Mouse (Mus musculus): ENCODE measurements around the gene 1700020A23Rik. TPM values are rescaled to one million over a fixed set of nuclear protein-coding genes. Genes with fewer than 3 reads are reported as not detected.
"Not testable (repeated sequence)": the region's sequence is repeated elsewhere in the genome, so short reads cannot be mapped to it uniquely, and the experiment has no call there.

The 1700020A23Rik gene
- not detected in 2 replicates for total RNA-seq (2014; fragmentation: Nextera tagmentation)
- not detected in 2 replicates for total RNA-seq (2017)

DNA sequence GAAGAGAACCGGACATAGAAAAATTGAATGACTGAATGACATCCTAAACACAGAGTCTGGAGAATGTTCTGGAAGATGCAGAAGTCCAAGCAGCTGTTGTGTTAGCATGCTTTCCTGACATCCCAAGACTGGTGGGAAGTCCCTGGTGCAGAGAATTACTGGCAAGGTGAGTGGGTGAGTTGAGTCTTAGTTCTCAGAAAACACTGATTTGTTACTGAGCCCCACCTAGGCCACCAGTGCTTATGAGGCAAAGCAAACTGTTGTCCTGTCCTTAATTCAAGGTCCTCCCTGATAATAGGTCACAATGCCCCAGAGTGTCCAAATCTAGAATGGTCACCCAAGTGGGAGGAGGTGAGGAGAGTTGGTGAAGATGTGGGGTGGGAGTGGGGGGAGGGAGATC, at the start of gene 1700020A23Rik, which contains the start of gene Gm28372:
Gene 1700020A23Rik, plus strand, starts transcription at position 321 of the 400 bp plus-strand sequence.
Gene Gm28372, plus strand, starts transcription at position 301 of the 400 bp plus-strand sequence.
- no peak for ATAC-seq (replicated peaks; ENCODE audit: low FRiP score, low TSS enrichment, poor library complexity, severe bottlenecking)

DNA sequence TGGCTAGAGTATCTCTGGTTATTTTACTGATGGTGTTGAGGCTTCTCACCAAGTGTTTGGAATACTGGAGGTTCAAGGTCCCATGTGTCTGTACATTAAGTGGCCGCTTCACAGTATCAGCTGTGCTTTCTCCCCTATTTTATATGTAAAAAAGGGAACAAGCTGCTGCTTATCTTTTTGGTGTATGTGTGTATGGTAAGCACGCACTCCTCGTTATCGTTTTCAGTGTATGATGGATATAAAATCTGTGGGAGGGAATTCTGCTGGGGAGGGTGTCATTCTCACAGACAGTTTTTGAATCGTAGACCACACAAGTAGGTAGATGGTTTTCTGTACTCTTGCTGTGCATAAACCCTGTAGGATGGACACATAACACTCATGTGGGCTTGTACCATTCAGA, 47.5 kb upstream of the 1700020A23Rik start:
- no peak for ATAC-seq (replicated peaks; ENCODE audit: low FRiP score, low TSS enrichment, poor library complexity, severe bottlenecking)

- ATAC-seq (replicated peaks; ENCODE audit: low FRiP score, low TSS enrichment, poor library complexity, severe bottlenecking): no peak
Measured at GRCm38 (mm10) chr2:130358852-130359251, 46.2 kb upstream of the 1700020A23Rik start.

DNA sequence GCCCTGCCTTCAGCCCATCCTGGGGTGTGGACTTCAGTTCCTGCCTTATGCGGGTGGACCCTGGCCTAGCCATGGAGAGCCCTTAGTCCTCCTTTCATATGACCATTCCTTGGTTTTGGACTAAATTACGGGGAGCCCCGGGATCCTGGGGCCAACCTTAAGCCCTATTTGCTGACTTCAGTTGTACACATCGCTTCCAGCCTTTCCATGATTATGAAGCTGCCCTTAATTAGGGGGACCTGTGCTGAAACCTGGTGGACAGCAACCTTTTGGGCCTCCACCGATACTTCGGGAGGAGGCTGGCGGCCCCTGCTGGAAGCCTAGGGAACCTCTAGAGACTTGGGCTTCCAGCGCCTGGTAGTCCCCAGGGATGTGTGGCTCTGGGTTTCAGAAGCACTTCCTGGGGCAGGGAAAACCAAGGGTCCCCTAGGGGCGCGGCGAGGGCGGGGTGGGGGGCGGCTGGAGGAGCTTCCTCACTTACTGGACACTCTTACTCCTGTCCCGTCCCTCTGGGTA, 42.5 kb upstream of the 1700020A23Rik start:
- ATAC-seq (replicated peaks; ENCODE audit: low FRiP score, low TSS enrichment, poor library complexity, severe bottlenecking): peak; percentile 79

GRCm38 (mm10) chr2:130365211-130366094, 39.6 kb upstream of the 1700020A23Rik start:
- 0 out of 2 replicates have a peak, but pooled peaks have one; percentile 11 for ATAC-seq (replicated peaks; ENCODE audit: low FRiP score, low TSS enrichment, poor library complexity, severe bottlenecking)

- ATAC-seq (replicated peaks; ENCODE audit: low FRiP score, low TSS enrichment, poor library complexity, severe bottlenecking): no peak
Measured at GRCm38 (mm10) chr2:130367386-130367785, 37.7 kb upstream of the 1700020A23Rik start.

DNA sequence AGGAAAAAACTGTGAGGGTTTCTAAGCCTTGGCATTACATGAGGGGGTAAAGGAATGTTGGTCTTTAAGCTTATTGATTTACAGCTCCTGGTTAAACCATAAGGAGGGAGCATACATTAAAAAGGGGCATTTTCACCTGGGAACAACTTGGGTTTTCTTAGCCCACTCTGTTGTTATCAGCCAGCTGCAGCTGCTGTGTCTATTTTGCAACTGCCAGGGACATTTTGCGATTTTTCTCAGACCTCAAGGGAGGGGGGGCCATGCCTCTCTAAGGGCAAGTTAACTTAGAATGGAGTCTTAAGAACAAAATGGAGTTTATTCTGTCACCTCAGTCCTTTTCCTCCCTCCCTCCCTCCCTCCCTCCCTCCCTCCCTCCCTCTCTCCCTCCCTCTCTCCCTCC, 32.0 kb upstream of the 1700020A23Rik start:
- not testable (repeated sequence) for ATAC-seq (replicated peaks; ENCODE audit: low FRiP score, low TSS enrichment, poor library complexity, severe bottlenecking)

GRCm38 (mm10) chr2:130374951-130375350, 30.1 kb upstream of the 1700020A23Rik start:
- 0 out of 2 replicates have a peak, but pooled peaks have one; percentile 18 for ATAC-seq (replicated peaks; ENCODE audit: low FRiP score, low TSS enrichment, poor library complexity, severe bottlenecking)

DNA sequence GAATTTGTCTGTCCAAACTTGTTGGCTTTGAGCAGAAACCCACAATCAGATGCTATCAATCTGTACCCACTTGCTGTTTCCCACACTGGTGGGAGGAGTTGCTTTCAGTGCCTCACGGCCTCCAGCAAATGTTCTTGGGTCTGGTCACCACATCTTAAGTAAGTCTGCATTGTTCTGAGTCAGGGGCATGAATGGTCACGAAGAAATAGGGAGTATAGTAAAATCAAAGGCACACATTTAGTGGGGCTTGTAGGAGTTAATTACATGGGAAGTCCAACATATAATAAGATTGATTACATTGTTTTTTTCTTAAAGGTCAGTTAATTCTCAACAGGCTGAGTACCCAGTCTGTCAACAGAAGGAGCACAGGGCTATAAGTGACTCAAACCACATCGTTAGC, 21.9 kb upstream of the 1700020A23Rik start:
- no peak for ATAC-seq (replicated peaks; ENCODE audit: low FRiP score, low TSS enrichment, poor library complexity, severe bottlenecking)

DNA sequence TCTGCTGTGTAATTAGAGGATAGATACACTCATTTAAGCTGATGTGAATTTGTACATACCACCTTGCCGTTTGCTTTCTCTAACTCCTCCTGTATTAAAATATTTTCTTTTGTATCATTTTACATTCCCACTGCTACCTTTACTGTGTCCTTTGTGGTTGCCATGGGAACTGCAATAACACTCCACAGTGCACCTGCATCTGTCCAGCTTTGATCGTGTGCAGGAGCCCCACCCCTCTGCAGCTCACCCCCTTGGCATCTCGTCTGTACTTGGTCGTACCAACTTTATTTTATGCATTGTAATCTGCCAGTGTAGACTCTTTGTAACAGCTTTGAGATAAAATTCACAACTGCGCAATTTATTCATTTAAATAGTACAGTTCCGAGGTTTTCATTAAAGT, 21.2 kb upstream of the 1700020A23Rik start:
- ATAC-seq (replicated peaks; ENCODE audit: low FRiP score, low TSS enrichment, poor library complexity, severe bottlenecking): no peak

GRCm38 (mm10) chr2:130386212-130386611, 18.8 kb upstream of the 1700020A23Rik start:
- ATAC-seq (replicated peaks; ENCODE audit: low FRiP score, low TSS enrichment, poor library complexity, severe bottlenecking): no peak

GRCm38 (mm10) chr2:130388796-130389195, 16.3 kb upstream of the 1700020A23Rik start:
- ATAC-seq (replicated peaks; ENCODE audit: low FRiP score, low TSS enrichment, poor library complexity, severe bottlenecking): peak; percentile 78

- no peak for ATAC-seq (replicated peaks; ENCODE audit: low FRiP score, low TSS enrichment, poor library complexity, severe bottlenecking)
Measured at GRCm38 (mm10) chr2:130390993-130391625, 13.9 kb upstream of the 1700020A23Rik start.

DNA sequence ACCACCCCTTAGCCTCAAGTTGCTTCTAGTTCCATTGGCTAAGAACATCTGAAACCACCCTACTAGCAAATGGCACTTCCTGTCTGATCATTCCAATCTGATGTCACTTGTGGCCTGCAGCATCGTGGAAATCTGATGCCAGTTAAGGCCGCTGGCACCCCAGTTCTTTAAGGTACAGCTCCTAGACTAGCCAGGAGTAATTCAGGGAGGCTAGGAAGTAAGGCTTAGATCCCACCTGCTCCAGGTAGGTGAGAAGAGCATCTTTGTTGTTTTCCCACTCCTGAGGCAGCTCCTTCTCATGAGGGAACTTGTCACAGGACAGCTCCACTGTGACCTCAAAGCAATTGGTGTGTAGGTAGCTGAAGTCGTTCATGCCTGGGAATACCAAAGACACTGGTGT, 12.2 kb upstream of the 1700020A23Rik start:
- no peak for ATAC-seq (replicated peaks; ENCODE audit: low FRiP score, low TSS enrichment, poor library complexity, severe bottlenecking)

DNA sequence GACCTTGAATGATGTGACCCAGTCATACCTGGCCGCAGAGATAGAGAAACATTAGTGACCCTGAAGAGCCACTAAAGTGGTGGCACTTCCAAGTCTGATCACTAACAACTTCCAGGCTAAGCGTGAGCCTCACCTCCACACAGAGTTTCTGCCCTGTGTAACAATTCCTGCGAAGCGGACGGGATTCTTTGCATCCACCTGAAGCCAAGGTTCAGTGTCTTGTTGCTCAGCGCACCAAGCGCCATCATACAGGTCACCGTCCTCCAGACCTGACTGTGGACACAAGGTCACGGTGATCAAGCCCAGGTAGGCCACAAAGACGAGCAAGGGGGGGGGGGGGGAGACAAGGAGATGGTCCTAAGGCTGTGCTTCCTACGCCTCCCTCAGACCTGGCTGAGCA, 9.4 kb upstream of the 1700020A23Rik start:
- ATAC-seq (replicated peaks; ENCODE audit: low FRiP score, low TSS enrichment, poor library complexity, severe bottlenecking): no peak

DNA sequence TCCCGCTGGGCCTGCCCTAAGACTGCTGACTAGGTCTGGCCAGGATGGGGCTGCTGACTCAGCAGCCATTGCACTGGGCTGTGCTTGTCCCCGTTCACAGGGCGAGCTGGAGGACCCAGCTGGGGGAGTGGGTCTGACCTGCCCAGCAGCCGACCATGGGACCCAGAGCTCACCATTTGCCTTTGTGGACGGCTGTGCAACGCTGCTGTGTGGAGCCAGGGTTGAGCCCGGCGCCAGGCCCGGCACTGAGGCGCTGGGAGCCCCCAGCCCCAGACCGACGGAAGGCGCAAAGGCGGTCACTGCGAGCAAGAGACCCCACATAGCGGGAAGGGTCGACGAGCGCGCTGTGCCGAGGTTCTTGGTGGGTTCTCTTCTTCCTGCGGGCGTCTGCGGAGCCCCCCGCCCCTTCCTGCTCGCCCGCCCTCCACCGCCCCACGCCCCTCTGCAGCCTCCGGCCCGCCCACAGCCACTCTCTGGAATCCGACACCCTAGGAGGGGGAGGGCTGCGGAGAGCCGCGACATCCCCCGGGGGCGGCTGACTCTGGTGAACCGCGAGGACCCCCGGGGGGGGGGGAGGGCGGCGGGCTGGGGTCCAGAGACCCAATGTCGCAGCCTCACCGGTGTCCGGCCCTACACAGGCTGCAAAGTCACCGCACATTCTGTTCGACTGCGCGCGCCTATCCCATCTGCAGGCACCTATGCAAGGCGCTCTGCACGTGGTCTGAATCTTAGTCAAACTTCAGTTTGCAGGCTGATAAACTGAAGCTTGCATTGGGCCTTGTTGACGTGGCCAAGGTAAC, 7.7 kb upstream of the 1700020A23Rik start, which contains the start of gene Cpxm1:
Gene Cpxm1, minus strand, starts transcription at position 389 of the 800 bp plus-strand sequence.
- ATAC-seq (replicated peaks; ENCODE audit: low FRiP score, low TSS enrichment, poor library complexity, severe bottlenecking): 0 out of 2 replicates have a peak, but pooled peaks have one; percentile 31

GRCm38 (mm10) chr2:130398091-130398490, 7.0 kb upstream of the 1700020A23Rik start:
- peak; percentile 50 for ATAC-seq (replicated peaks; ENCODE audit: low FRiP score, low TSS enrichment, poor library complexity, severe bottlenecking)

DNA sequence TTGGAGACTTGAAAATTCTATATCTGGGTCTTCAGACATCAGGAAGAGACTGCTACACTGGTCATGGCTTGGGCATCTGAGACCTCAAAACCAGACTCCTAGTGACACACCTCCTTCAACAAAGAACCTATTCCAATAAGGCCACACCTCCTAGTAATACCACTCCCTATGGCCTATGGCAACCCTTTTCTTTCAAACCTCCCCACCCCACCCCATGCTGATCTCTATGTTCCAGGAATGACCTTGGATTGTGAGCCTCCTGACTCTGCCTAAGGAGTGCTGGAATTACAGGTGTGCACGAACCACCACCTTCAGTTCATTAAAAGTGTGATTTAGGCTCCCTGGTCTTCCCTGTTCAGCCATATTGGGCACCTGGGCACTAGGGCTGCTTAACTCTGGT, 5.0 kb upstream of the 1700020A23Rik start:
- ATAC-seq (replicated peaks; ENCODE audit: low FRiP score, low TSS enrichment, poor library complexity, severe bottlenecking): no peak

DNA sequence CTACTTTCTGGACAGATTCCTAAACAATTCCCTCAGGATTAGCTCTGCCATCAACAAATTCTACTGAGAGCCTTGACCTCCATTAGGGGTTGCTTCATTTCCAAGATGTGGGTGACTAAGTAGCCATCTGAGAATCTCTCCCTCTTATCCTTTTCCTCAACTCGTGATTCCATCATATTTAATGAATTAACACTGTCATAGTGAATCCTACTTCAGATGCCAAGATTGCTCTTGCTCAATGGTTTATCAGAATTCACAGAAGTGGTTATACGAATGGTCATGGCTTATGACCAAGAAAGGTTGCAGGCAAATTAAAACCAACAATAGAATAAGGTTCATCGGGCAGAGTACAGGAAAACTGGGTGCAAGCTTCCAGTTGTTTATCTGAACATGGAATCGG, 3.2 kb upstream of the 1700020A23Rik start:
- no peak for ATAC-seq (replicated peaks; ENCODE audit: low FRiP score, low TSS enrichment, poor library complexity, severe bottlenecking)
